Mouse (Mus musculus) limb, embryonic 14.5 days (tissue): ENCODE results near the gene Eef1akmt2. TPM values are rescaled to one million over a fixed set of nuclear protein-coding genes. Genes with fewer than 3 reads are reported as not detected.

Experiments used
- ATAC-seq: fragments of 200-750 bp; cut with Nextera tagmentation; 2 replicates; pipeline ENCODE4 v1.8.0; 2017; ENCODE audit warnings: low read depth, moderate number of reproducible peaks, moderate TSS enrichment; ENCODE audit not compliant: low FRiP score
- DNase-seq: peaks from one replicate; pipeline ENCODE4 v3.0.0-alpha.2; 2015; ENCODE audit warnings: low spot score
- H3K27ac ChIP-seq: fragments of 300-500 bp; sonication (generic); replicated peaks from 2 replicates; pipeline ENCODE4 v1.5.1; 2014; ENCODE audit warnings: low read depth, mild to moderate bottlenecking, low read length, moderate library complexity, mixed read lengths
- H3K27me3 ChIP-seq: fragments of 300-500 bp; sonication (generic); 2 replicates; pipeline ENCODE4 v1.6.1; 2014; ENCODE audit warnings: low read length, mixed read lengths; ENCODE audit not compliant: control insufficient read depth, insufficient read depth
- H3K36me3 ChIP-seq: fragments of 300-500 bp; sonication (generic); 2 replicates; pipeline ENCODE4 v1.6.1; 2014; ENCODE audit warnings: mild to moderate bottlenecking, low read length, moderate library complexity, mixed read lengths; ENCODE audit not compliant: control insufficient read depth, insufficient read depth
- H3K4me1 ChIP-seq: fragments of 300-500 bp; sonication (generic); 2 replicates; pipeline ENCODE4 v1.6.1; 2014; ENCODE audit warnings: antibody characterized with exemption, low read length, mixed read lengths; ENCODE audit not compliant: control insufficient read depth, insufficient read depth
- H3K4me2 ChIP-seq: fragments of 300-500 bp; sonication (generic); replicated peaks from 2 replicates; pipeline ENCODE4 v1.6.1; 2014; ENCODE audit warnings: low read depth, mild to moderate bottlenecking, low read length, moderate library complexity; ENCODE audit not compliant: severe bottlenecking
- H3K4me3 ChIP-seq: fragments of 300-500 bp; sonication (generic); replicated peaks from 2 replicates; pipeline ENCODE4 v1.5.1; 2014; ENCODE audit warnings: low read length
- H3K9ac ChIP-seq: fragments of 300-500 bp; sonication (generic); 2 replicates; pipeline ENCODE4 v1.6.1; 2014; ENCODE audit warnings: mild to moderate bottlenecking, low read depth, low read length, moderate library complexity; ENCODE audit not compliant: severe bottlenecking
- H3K9me3 ChIP-seq: fragments of 300-500 bp; sonication (generic); 2 replicates; pipeline ENCODE4 v1.6.1; 2016; ENCODE audit warnings: low read length; ENCODE audit not compliant: control insufficient read depth
- POLR2A ChIP-seq: fragments of 200-500 bp; IDR thresholded peaks from 2 replicates; pipeline ENCODE4 v1.8.0; 2012; ENCODE audit warnings: inconsistent platforms, mild to moderate bottlenecking, moderate library complexity, borderline replicate concordance; ENCODE audit not compliant: insufficient read depth, insufficient read length; ENCODE audit errors: extremely low read depth
- WGBS: fragments of 180-500 bp; shearing (Covaris S2); extraction: QIAGEN DNeasy Blood & Tissue Kit; methylation state at CpG from one replicate; pipeline ENCODE4 v1.1.7; 2014; 5-methylcytosine and 5-hydroxymethylcytosine counted together
- polyA plus RNA-seq, 2 experiments: library from polyadenylated mRNA; depleted of rRNA in 1 of 2; stranded (reverse) in 1 of 2; unstranded in 1 of 2; fragments of >200 nt; fragmentation: Nextera tagmentation in 1 of 2; extraction: Ambion mirVana in 1 of 2; gene quantifications; 2 replicates each; pipeline versions ENCODE4 v1.2.1 to v1.2.3; 2012 to 2014

Gene Eef1akmt2
- polyA plus RNA-seq, 2 experiments, result 50.9 to 68.6 TPM

DNA sequence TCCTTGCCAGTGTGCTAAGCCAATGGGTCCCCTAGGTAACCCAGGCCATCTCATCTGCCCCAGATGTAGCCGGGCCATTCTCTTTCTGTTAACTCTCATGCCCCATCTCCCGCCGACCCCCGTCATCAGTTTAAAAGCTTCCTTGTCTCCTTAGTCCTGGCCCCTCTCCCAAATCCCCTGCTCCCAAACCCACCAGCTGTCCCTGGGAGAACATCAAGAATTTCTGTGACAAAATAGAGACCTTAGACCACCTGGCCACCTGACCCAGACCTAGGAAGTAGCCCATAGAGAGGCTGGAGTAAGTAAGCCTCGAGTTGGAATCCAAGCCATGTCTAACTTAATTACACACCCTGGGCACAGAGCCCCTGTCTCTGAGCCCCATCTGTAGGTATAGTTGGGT is 37.7 kb upstream of the Eef1akmt2 start:
- WGBS, result 83% methylated on average over 5 of the region's 5 CpGs
- H3K36me3 ChIP-seq, result 0 out of 2 replicates have a peak, but pooled peaks cover 4% of the 10 kb centered on the region
- no peak for DNase-seq
- no peak for ATAC-seq
- H3K4me3 ChIP-seq, result no peak overlapping the region
- no peaks in the 10 kb centered on the region for H3K9me3 ChIP-seq
- no peak overlapping the region for H3K27ac ChIP-seq
- no peaks in the 10 kb centered on the region for H3K4me1 ChIP-seq
- no peak overlapping the region for H3K4me2 ChIP-seq
- H3K27me3 ChIP-seq, result no peaks in the 10 kb centered on the region
- no peak overlapping the region for H3K9ac ChIP-seq
- TF ChIP-seq POLR2A, result no peak

DNA sequence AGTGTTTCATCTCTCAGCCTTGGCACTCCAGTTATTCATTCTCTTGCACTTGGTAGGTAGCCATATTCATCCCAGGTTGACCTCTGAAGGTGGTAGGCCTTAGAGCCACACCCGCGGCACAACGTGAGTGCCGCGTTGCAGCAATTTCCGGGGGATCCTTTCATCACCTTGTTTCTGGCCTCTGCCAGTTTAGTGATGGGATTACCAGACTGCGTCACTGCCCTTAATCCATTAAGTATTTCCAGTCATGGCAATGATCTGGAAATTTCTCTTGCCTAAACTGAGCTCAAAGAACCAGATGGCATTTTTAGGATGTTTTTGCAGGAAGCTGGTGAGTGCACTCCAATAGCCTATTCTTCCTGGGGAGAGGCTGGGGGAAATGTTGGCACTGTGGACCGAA is 37.2 kb upstream of the Eef1akmt2 start:
- no peak for ATAC-seq
- Histone ChIP-seq H3K36me3 (peaks cover 9% of the 10 kb centered on the region), H3K27ac (no peak overlapping the region), H3K4me1 (no peaks in the 10 kb centered on the region), H3K9ac (no peak overlapping the region), H3K4me3 (no peak overlapping the region), H3K4me2 (no peak overlapping the region), H3K9me3 (no peaks in the 10 kb centered on the region), H3K27me3 (no peaks in the 10 kb centered on the region)
- DNase-seq, result no peak
- WGBS, result 84% methylated on average over 8 of the region's 8 CpGs
- no peak for TF ChIP-seq POLR2A

- Histone ChIP-seq H3K9ac (no peak overlapping the region), H3K4me2 (no peak overlapping the region), H3K4me3 (no peak overlapping the region), H3K36me3 (peaks cover 19% of the 10 kb centered on the region), H3K27me3 (no peaks in the 10 kb centered on the region), H3K27ac (no peak overlapping the region), H3K9me3 (no peaks in the 10 kb centered on the region), H3K4me1 (no peaks in the 10 kb centered on the region)
- 68% methylated on average over 4 of the region's 4 CpGs for WGBS
- ATAC-seq (no peak), DNase-seq (no peak)
- TF ChIP-seq POLR2A, result no peak
Observed at GRCm38 (mm10) chr7:132888518-132889249, 36.2 kb upstream of the Eef1akmt2 start.

- DNase-seq (no peak), ATAC-seq (no peak)
- no peak overlapping the region for H3K27ac ChIP-seq
- no peak overlapping the region for H3K4me3 ChIP-seq
- no peaks in the 10 kb centered on the region for H3K4me1 ChIP-seq
- no peak overlapping the region for H3K4me2 ChIP-seq
- H3K27me3 ChIP-seq, result no peaks in the 10 kb centered on the region
- TF ChIP-seq POLR2A, result no peak
- peaks cover 25% of the 10 kb centered on the region for H3K36me3 ChIP-seq
- no peaks in the 10 kb centered on the region for H3K9me3 ChIP-seq
- WGBS, result 70% methylated on average over 3 of the region's 3 CpGs
- H3K9ac ChIP-seq, result no peak overlapping the region
Observed at GRCm38 (mm10) chr7:132888052-132888451, 35.6 kb upstream of the Eef1akmt2 start.

DNA sequence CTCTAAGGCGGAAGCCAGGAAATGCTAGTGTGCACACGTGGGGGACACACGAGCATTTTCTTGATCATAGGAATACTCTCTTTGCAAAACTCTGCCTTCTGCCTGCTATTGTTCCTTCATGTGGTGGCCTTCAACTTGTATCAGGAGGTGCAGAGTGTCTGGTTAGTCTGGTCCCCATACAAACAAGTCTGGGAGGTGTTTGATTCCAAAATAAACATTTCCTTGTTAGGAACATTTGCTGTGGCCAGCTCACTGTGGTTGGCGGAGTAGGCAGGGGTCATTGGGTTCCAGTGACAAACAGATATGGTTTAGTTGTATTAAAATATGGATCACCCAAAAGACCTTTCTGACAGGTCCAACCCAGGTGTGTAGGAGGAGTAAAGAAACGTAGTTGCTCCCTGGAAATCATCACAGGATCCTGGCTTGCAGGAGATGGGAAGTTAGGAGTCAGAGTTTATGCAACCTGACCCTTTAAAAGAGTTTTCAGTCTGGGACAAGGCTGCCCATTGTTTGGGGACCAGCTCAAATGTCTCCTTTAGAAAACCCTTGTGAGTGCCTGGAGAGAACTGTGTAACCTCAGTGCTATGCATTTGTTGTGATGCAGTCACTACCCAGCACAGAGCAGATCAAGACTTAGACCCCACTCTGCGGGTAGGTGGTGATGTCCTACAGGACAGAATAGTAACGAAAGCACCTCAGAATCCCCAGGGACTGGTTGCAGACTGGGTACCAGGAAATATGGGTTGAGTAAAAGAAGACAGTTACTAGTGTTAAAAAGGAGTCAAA is 34.7 kb upstream of the Eef1akmt2 start:
- H3K4me2 ChIP-seq, result no peak overlapping the region
- no peaks in the 10 kb centered on the region for H3K9me3 ChIP-seq
- H3K9ac ChIP-seq, result no peak overlapping the region
- H3K4me3 ChIP-seq, result no peak overlapping the region
- H3K27ac ChIP-seq, result no peak overlapping the region
- WGBS, result 65% methylated on average over 7 of the region's 7 CpGs
- TF ChIP-seq POLR2A, result no peak
- no peaks in the 10 kb centered on the region for H3K27me3 ChIP-seq
- ATAC-seq (no peak), DNase-seq (no peak)
- no peaks in the 10 kb centered on the region for H3K4me1 ChIP-seq
- peaks cover 34% of the 10 kb centered on the region for H3K36me3 ChIP-seq
